Mouse (Mus musculus) midbrain, embryonic 12.5 days (tissue): ENCODE data around the gene Spg7. TPM values are rescaled to one million over a fixed set of nuclear protein-coding genes. Genes with fewer than 3 reads are reported as not detected.
A peak's percentile ranks its signal among the peaks of the same experiment; 100 is the strongest.
"Not testable (repeated sequence)": the region's sequence is repeated elsewhere in the genome, so short reads cannot be mapped to it uniquely, and the experiment has no call there.

ENCODE experiments used
- ATAC-seq: fragments of 200-750 bp; cut with Nextera tagmentation; 2 replicates; pipeline ENCODE4 v1.8.0; 2017; ENCODE audit warnings: low read depth, moderate TSS enrichment, moderate library complexity; ENCODE audit not compliant: low FRiP score
- H3K27ac ChIP-seq: fragments of 300-500 bp; sonication (generic); replicated peaks from 2 replicates; pipeline ENCODE4 v1.5.1; 2016; ENCODE audit warnings: mild to moderate bottlenecking
- H3K27me3 ChIP-seq: fragments of 300-500 bp; sonication (generic); 2 replicates; pipeline ENCODE4 v1.6.1; 2016; ENCODE audit warnings: mild to moderate bottlenecking
- H3K36me3 ChIP-seq: fragments of 300-500 bp; sonication (generic); 2 replicates; pipeline ENCODE4 v1.6.1; 2016
- H3K4me1 ChIP-seq: fragments of 300-500 bp; sonication (generic); 2 replicates; pipeline ENCODE4 v1.6.1; 2016
- H3K4me2 ChIP-seq: fragments of 300-500 bp; sonication (generic); replicated peaks from 2 replicates; pipeline ENCODE4 v1.6.1; 2016; ENCODE audit warnings: mild to moderate bottlenecking, moderate library complexity
- H3K4me3 ChIP-seq: fragments of 300-500 bp; sonication (generic); 2 replicates; pipeline ENCODE4 v1.5.1; 2016; ENCODE audit warnings: mild to moderate bottlenecking
- H3K9ac ChIP-seq: fragments of 300-500 bp; sonication (generic); replicated peaks from 2 replicates; pipeline ENCODE4 v1.6.1; 2016; ENCODE audit warnings: mild to moderate bottlenecking, moderate library complexity
- H3K9me3 ChIP-seq: fragments of 300-500 bp; sonication (generic); 2 replicates; pipeline ENCODE4 v1.6.1; 2016; ENCODE audit warnings: mild to moderate bottlenecking
- WGBS: fragments of 180-500 bp; shearing (Covaris S2); methylation state at CpG from one replicate; pipeline ENCODE4 v1.1.7; 2016; 5-methylcytosine and 5-hydroxymethylcytosine counted together
- polyA plus RNA-seq: library from polyadenylated mRNA; unstranded; fragments of >200 nt; fragmentation: Nextera tagmentation; extraction: Ambion mirVana; gene quantifications from 2 replicates; pipeline ENCODE4 v1.2.1, GENCODE M21; 2016

The Spg7 gene
- polyA plus RNA-seq, 1 experiment from 2014 or later, result 58.7 TPM

GRCm38 (mm10) chr8:123102855-123103254, 40.1 kb downstream of the Spg7 start:
- not testable (repeated sequence) for ATAC-seq, H3K27me3 ChIP-seq, H3K9me3 ChIP-seq
- peak overlapping the region; percentile 94 for H3K4me2 ChIP-seq
- peak overlapping the region; percentile 79 for H3K4me3 ChIP-seq
- H3K36me3 ChIP-seq, result peaks cover 35% of the 10 kb centered on the region
- WGBS, result 3% methylated on average over 26 of the region's 26 CpGs
- peak overlapping the region; percentile 92 for H3K27ac ChIP-seq
- peaks cover 12% of the 10 kb centered on the region for H3K4me1 ChIP-seq
- peak overlapping the region; percentile 99 for H3K9ac ChIP-seq

- ATAC-seq, result no peak
- peak overlapping the region; percentile 92; the same call in 1 of the 2 replicates for H3K27ac ChIP-seq
- no peaks in the 10 kb centered on the region for H3K27me3 ChIP-seq
- H3K4me1 ChIP-seq, result peaks cover 12% of the 10 kb centered on the region
- peak overlapping the region; percentile 99 for H3K9ac ChIP-seq
- no peaks in the 10 kb centered on the region for H3K9me3 ChIP-seq
- peak overlapping the region; percentile 79 for H3K4me3 ChIP-seq
- peak overlapping the region; percentile 94 for H3K4me2 ChIP-seq
- WGBS, result 20% methylated on average over 15 of the region's 15 CpGs
- peaks cover 30% of the 10 kb centered on the region for H3K36me3 ChIP-seq
Measured at GRCm38 (mm10) chr8:123103285-123103684, 40.5 kb downstream of the Spg7 start.

DNA sequence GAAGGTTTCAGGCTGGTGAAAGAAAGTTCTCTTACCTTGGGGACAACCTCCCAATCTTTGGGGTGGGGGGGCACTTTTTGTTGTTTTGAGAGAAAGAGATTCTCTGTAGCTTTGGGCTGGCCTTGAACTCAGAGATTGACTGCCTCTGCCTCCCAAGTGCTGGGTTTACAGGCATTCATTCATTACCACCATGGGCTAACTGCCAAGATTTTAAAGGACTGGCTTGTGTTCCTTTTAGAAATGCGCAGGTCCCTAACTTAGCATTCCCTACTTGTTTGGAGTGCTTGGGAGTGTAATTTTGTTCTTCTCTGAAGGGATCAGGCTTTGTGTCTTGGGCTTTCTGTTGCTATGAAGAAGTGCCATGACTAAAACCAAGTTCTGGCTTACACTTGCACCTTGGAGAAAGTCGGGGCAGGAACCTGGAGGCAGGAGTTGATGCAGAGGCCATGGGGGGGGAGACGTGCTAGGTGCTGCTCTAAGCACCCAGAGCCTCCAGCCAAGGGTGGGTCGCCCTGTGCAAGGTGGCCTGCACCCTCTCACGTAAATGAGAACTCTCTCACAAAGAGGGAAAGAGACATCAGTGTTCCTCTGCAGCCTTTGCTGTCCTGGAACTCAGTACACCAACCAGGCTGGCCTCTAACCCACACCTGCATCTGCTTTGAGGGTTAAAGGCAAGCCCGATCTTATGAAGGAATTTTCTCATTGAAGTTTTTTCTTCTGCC, 41.5 kb downstream of the Spg7 start:
- WGBS, result 85% methylated on average over 6 of the region's 6 CpGs
- no peak overlapping the region for H3K27ac ChIP-seq
- no peaks in the 10 kb centered on the region for H3K9me3 ChIP-seq
- 0 out of 2 replicates have a peak overlapping the region, but pooled peaks have one; percentile 94 for H3K4me2 ChIP-seq
- no peak for ATAC-seq
- H3K4me3 ChIP-seq, result no peak overlapping the region; the same call in 1 of the 2 replicates
- H3K4me1 ChIP-seq, result peaks cover 12% of the 10 kb centered on the region
- peak overlapping the region; percentile 99; the same call in 1 of the 2 replicates for H3K9ac ChIP-seq
- H3K36me3 ChIP-seq, result peaks cover 26% of the 10 kb centered on the region
- H3K27me3 ChIP-seq, result no peaks in the 10 kb centered on the region

DNA sequence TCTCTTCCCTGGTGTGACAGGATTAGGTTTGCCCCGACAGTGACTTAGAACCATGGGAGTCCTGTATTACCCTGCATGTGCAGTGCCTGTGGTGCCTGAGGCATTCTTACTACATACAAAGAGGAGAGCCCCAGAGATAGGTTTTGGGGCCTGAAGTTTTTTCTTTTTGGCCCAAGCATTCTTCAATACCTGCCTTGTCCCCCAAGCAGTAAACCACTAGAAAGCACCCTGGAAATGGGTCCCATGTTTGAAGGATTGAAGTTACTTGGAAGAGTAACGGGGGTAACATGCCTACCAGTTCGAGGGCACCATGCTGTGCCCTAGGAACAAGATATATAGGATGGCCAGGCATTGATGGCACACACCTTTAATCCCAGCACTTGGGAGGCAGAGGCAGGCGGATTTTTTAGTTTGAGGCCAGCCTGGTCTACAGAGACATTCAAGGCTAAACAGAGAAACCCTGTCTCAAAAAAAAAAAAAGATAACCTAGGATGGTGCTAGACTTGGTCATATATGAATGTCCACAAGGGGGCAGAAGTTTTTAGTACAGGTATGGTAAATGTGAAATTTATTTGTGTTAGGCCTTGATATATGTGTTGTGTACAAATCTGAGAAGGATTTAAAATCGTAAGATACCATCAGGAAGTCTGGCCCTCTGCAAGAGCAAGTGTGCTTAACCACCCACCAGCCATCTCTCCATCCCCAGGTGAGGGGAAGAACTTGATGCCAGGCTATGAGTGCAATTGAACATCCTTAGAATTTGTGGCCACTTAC, 43.0 kb downstream of the Spg7 start:
- ATAC-seq, result no peak

DNA sequence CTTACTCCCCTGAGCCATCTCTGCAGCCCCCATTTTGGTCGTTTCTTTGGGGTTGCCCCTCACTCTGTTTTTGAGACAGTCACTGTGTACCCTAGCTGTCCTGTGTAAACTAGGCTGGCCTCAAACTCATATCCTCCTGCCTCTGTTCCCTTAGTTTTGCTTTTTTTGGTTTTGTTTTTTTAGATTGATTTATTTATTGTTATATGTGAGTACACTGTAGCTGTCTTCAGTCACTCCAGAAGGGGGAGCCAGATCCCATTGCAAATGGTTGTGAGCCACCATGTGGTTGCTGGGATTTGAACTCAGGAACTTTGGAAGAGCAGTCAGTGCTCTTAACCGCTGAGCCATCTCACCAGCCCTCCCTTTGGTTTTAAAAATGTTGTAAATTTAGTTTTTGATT, 43.8 kb downstream of the Spg7 start:
- ATAC-seq, result no peak
- Histone ChIP-seq H3K4me3 (no peak overlapping the region), H3K27ac (no peak overlapping the region), H3K36me3 (peaks cover 26% of the 10 kb centered on the region), H3K4me1 (peaks cover 12% of the 10 kb centered on the region), H3K27me3 (no peaks in the 10 kb centered on the region), H3K4me2 (no peak overlapping the region), H3K9me3 (no peaks in the 10 kb centered on the region), H3K9ac (no peak overlapping the region)
- 53% methylated on average over 2 of the region's 2 CpGs for WGBS

More for the DNA sequence above, 43.0 kb downstream of the Spg7 start:
- H3K4me1 ChIP-seq, result peaks cover 12% of the 10 kb centered on the region
- peaks cover 26% of the 10 kb centered on the region for H3K36me3 ChIP-seq
- no peak overlapping the region for H3K4me2 ChIP-seq
- no peaks in the 10 kb centered on the region for H3K27me3 ChIP-seq
- no peak overlapping the region for H3K9ac ChIP-seq
- H3K9me3 ChIP-seq, result no peaks in the 10 kb centered on the region
- H3K27ac ChIP-seq, result no peak overlapping the region
- 70% methylated on average over 5 of the region's 5 CpGs for WGBS
- no peak overlapping the region for H3K4me3 ChIP-seq

DNA sequence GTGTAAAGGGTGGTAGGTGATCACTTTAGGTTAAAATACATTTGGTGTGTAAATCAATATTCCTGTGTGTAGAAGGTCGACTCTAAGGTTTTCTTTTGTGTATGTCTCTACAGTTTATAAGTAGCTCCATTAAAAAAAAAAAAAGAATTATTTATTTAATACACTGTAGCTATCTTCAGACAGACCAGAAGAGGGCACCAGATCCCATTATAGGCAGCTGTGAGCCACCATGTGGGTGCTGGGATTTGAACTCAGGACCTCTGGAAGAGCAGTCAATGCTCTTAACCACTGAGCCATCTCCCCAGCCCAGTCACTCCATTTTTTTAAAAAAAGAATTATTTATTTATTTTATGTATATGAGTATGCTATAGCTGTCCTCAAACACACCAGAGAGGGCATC, 45.3 kb downstream of the Spg7 start:
- Histone ChIP-seq H3K4me2 (no peak overlapping the region), H3K27ac (no peak overlapping the region), H3K9ac (no peak overlapping the region), H3K4me1 (peaks cover 9% of the 10 kb centered on the region), H3K4me3 (no peak overlapping the region), H3K36me3 (peaks cover 26% of the 10 kb centered on the region), H3K27me3 (no peaks in the 10 kb centered on the region), H3K9me3 (no peaks in the 10 kb centered on the region)
- ATAC-seq, result no peak
- WGBS, result 77% methylated on average over 1 of the region's 1 CpGs

DNA sequence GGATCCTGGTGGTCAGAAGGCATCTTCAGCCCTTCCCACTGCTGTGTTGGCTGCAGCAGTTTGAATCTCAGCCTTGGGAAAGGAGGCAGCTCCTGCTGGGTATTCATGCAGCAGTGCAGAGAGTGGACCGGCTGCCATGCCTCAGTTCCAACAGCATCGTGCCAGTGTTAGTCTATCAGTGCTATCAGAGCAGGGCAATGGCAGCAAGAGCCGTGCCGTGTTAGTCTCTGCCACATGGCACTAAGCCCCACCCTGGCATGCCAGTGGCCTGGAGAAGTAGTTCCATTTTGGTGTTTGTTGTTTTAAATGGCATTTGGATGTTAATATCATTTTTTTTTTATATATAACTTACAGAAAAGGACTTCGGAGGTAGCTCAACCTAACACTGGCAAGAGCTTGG, 46.2 kb downstream of the Spg7 start:
- no peak overlapping the region for H3K4me2 ChIP-seq
- H3K27ac ChIP-seq, result no peak overlapping the region
- H3K36me3 ChIP-seq, result peaks cover 19% of the 10 kb centered on the region
- ATAC-seq, result no peak
- WGBS, result 80% methylated on average over 5 of the region's 5 CpGs
- H3K4me1 ChIP-seq, result no peaks in the 10 kb centered on the region; the same call in 1 of the 2 replicates
- peaks cover under 1% of the 10 kb centered on the region; the same call in 1 of the 2 replicates for H3K27me3 ChIP-seq
- H3K4me3 ChIP-seq, result no peak overlapping the region
- H3K9me3 ChIP-seq, result no peaks in the 10 kb centered on the region
- no peak overlapping the region for H3K9ac ChIP-seq

- Histone ChIP-seq H3K9me3 (no peaks in the 10 kb centered on the region), H3K4me2 (no peak overlapping the region), H3K27me3 (peaks cover 7% of the 10 kb centered on the region), H3K4me1 (no peaks in the 10 kb centered on the region; the same call in 1 of the 2 replicates), H3K36me3 (peaks cover 2% of the 10 kb centered on the region; the same call in 1 of the 2 replicates), H3K9ac (no peak overlapping the region), H3K27ac (no peak overlapping the region), H3K4me3 (no peak overlapping the region)
- WGBS, result 21% methylated on average over 4 of the region's 4 CpGs
- no peak for ATAC-seq
Measured at GRCm38 (mm10) chr8:123110649-123111048, 47.9 kb downstream of the Spg7 start.

DNA sequence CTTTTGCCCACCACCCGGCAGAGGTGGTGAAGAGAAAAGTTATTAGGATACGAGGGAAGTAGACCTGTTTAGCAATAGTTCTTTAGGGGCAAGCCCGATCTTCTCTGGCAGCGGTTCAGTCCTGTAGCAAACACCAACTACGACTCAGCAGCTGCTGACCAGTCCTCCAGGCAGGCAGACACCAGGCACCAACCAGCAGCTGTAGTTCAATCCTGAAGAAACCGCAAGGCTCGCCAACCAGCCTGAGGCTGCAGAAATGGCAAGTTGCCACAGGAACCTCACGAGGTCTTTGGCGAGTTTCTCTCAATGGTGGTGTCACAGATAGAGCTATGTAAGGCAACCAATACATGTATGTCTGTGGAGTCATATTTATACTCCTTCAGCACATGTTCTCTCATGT, 50.1 kb downstream of the Spg7 start:
- WGBS, result 83% methylated on average over 9 of the region's 9 CpGs
- Histone ChIP-seq H3K4me2 (no peak overlapping the region), H3K27ac (no peak overlapping the region), H3K36me3 (no peaks in the 10 kb centered on the region), H3K4me3 (no peak overlapping the region), H3K27me3 (peaks cover 29% of the 10 kb centered on the region), H3K9ac (no peak overlapping the region), H3K9me3 (no peaks in the 10 kb centered on the region), H3K4me1 (peaks cover 11% of the 10 kb centered on the region)
- no peak for ATAC-seq

- Histone ChIP-seq H3K27me3 (peaks cover 40% of the 10 kb centered on the region), H3K4me3 (no peak overlapping the region), H3K4me2 (no peak overlapping the region), H3K4me1 (peaks cover 14% of the 10 kb centered on the region), H3K36me3 (no peaks in the 10 kb centered on the region), H3K9me3 (no peaks in the 10 kb centered on the region), H3K27ac (no peak overlapping the region), H3K9ac (no peak overlapping the region)
- WGBS, result 73% methylated on average over 2 of the region's 2 CpGs
- no peak for ATAC-seq
Measured at GRCm38 (mm10) chr8:123113908-123114469, 51.2 kb downstream of the Spg7 start.

- Histone ChIP-seq H3K4me1 (peaks cover 14% of the 10 kb centered on the region), H3K4me2 (no peak overlapping the region), H3K9me3 (no peaks in the 10 kb centered on the region), H3K27ac (no peak overlapping the region), H3K36me3 (no peaks in the 10 kb centered on the region), H3K9ac (no peak overlapping the region), H3K4me3 (no peak overlapping the region), H3K27me3 (peaks cover 47% of the 10 kb centered on the region)
- ATAC-seq, result no peak
- WGBS, result 75% methylated on average over 3 of the region's 3 CpGs
Measured at GRCm38 (mm10) chr8:123114644-123115043, 51.9 kb downstream of the Spg7 start.
